Mouse (Mus musculus) small intestine, adult 2 months (tissue): ENCODE data around the gene Gnas.
"Not testable (repeated sequence)": the region's sequence is repeated elsewhere in the genome, so short reads cannot be mapped to it uniquely, and the experiment has no call there.

Experiments
- CTCF ChIP-seq: fragments of 200-500 bp; IDR thresholded peaks from 2 replicates; pipeline ENCODE4 v1.5.1; 2012; ENCODE audit warnings: low read depth, mild to moderate bottlenecking, control low read depth, inconsistent platforms, low read length, moderate library complexity, mixed read lengths; ENCODE audit not compliant: insufficient replicate concordance, insufficient read length; ENCODE audit errors: extremely low read depth
- POLR2A ChIP-seq: fragments of 200-500 bp; IDR thresholded peaks from 2 replicates; pipeline ENCODE4 v1.6.1; 2012; ENCODE audit warnings: low read depth, mild to moderate bottlenecking, control low read depth, inconsistent platforms, low read length, moderate library complexity

DNA sequence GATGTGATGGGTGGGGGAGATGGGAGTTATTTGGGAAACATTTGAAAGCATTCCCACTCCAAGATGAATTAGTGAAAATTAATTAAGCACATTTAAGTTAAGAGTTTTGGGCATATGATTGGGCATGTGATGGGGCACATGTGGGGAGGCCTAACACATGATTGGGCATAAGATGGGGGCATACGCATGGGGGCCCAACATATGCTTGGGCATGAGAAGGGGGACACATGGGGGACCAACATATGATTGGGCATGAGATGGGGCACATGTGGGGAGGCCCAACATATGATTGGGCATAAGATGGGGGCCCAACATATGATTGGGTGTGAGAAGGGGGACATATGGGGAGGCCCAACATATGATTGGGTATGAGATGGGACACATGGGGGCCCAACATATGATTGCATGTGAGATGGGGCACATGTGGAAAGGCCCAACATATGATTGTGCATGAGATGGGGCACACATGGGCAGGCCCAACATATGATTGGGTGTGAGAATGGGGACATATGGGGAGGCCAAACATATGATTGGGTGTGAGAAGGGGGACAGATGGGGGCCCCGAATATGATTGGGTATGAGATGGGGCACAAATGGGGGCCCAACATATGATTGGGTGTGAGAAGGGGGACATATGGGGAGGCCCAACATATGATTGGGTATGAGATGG lies 63.0 kb downstream of the Gnas start:
- not testable (repeated sequence) for TF ChIP-seq CTCF, POLR2A
